Mouse (Mus musculus) erythroblast, embryonic 14.5 days (primary cell): ENCODE data around the gene Dkc1.
"Not testable (repeated sequence)": the region's sequence is repeated elsewhere in the genome, so short reads cannot be mapped to it uniquely, and the experiment has no call there.

Source experiments
- GATA1 ChIP-seq: IDR thresholded peaks from 2 replicates; pipeline ENCODE4 v1.6.1; 2012; ENCODE audit warnings: low read length, inconsistent platforms, mixed read lengths
- TAL1 ChIP-seq: IDR thresholded peaks from 3 replicates; pipeline ENCODE4 v1.6.1; 2012; ENCODE audit warnings: low read length, inconsistent platforms, mixed read lengths

GRCm38 (mm10) chrX:75143124-75143555 is 47.5 kb downstream of the Dkc1 start:
- not testable (repeated sequence) for TF ChIP-seq GATA1, TAL1
